Comparison of ENCODE assay signal across 9 mouse cellular contexts in genomic region chr4:119077084-119077682, GRCm38 (mm10). TPM values are rescaled to one million over a fixed set of nuclear protein-coding genes. Genes with fewer than 3 reads are reported as not detected.
DNase-seq lines count a peak whose midpoint lies in the region; ATAC-seq and TF ChIP-seq lines count a peak whose summit lies in the region.
"Had no signal": no experiment of that assay in that cellular context is flagged by ENCODE, and none has a peak within 500 bp of the region (broad histone marks: within the 10 kb centered on the region; RNA-seq: fewer than 3 reads in every experiment).

No protein-coding gene starts in this region.

- no peak overlapping the region for H3K4me2 ChIP-seq in kidney, embryonic 14.5 days (replicated peaks; ENCODE audit: low read depth, low read length)
- H3K4me2 ChIP-seq in heart, postnatal 0 days (ENCODE audit: low read depth, low read length) = no peak overlapping the region
- H3K4me2 ChIP-seq: neural tube, embryonic 12.5 days had no signal

- WGBS in kidney, embryonic 14.5 days = 49% methylated on average over 13 of the region's 13 CpGs
- 17% methylated on average over 13 of the region's 13 CpGs for WGBS in heart, postnatal 0 days

- TF ChIP-seq EP300 in heart, postnatal 0 days (IDR thresholded peaks at IDR 0.05; ENCODE audit: low read depth) = no peak

- H3K27ac ChIP-seq in kidney, embryonic 14.5 days (ENCODE audit: low read depth, low read length) = no peak overlapping the region
- peak overlapping the region; percentile 22 for H3K27ac ChIP-seq in heart, postnatal 0 days (ENCODE audit: low read depth)
- H3K27ac ChIP-seq: neural tube, embryonic 12.5 days had no signal

- H3K9me3 ChIP-seq in kidney, embryonic 14.5 days (ENCODE audit: control insufficient read depth, low read length) = 0 out of 2 replicates have a peak, but pooled peaks cover 2% of the 10 kb centered on the region
- no peaks in the 10 kb centered on the region for H3K9me3 ChIP-seq in heart, postnatal 0 days (replicated peaks; ENCODE audit: control insufficient read depth, low read length)
- H3K9me3 ChIP-seq: neural tube, embryonic 12.5 days had no signal

- H3K36me3 ChIP-seq in kidney, embryonic 14.5 days (ENCODE audit: control insufficient read depth, insufficient read depth, low read length) = no peaks in the 10 kb centered on the region
- H3K36me3 ChIP-seq in heart, postnatal 0 days (replicated peaks; ENCODE audit: control insufficient read depth, insufficient read depth, low read length) = no peaks in the 10 kb centered on the region
- H3K36me3 ChIP-seq: neural tube, embryonic 12.5 days had no signal

- peak; percentile 18 for DNase-seq in kidney, adult 18-20 months
- DNase-seq in NIH3T3 (ENCODE audit: low read depth) = peak; percentile 78
- peak; percentile 13 for DNase-seq in heart, postnatal 0 days (ENCODE audit: low spot score)
- DNase-seq in liver = peak; percentile 70
- DNase-seq in skeletal muscle tissue, adult 2 months (ENCODE audit: low read depth, low spot score) = peak; percentile 15
- no peak for DNase-seq in spleen, postnatal 10 days (ENCODE audit: low spot score in 2 of 2)

- TF ChIP-seq CTCF in heart, postnatal 0 days (IDR thresholded peaks at IDR 0.05; ENCODE audit: low read depth) = no peak

- peaks cover 9% of the 10 kb centered on the region; the same call in 1 of the 2 replicates for H3K4me1 ChIP-seq in kidney, embryonic 14.5 days (ENCODE audit: control insufficient read depth, insufficient read depth, low read length)
- peaks cover 22% of the 10 kb centered on the region; the same call in 1 of the 2 replicates for H3K4me1 ChIP-seq in heart, postnatal 0 days (ENCODE audit: control insufficient read depth, insufficient read depth)

- no peak overlapping the region for H3K4me3 ChIP-seq in kidney, embryonic 14.5 days (ENCODE audit: low read length)
- H3K4me3 ChIP-seq in heart, postnatal 0 days (ENCODE audit: low read depth, low read length) = no peak overlapping the region
- H3K4me3 ChIP-seq: neural tube, embryonic 12.5 days had no signal

- peaks cover 7% of the 10 kb centered on the region; the same call in 1 of the 2 replicates for H3K27me3 ChIP-seq in kidney, embryonic 14.5 days (ENCODE audit: control insufficient read depth, insufficient read depth, low read length)
- peaks cover under 1% of the 10 kb centered on the region; the same call in 1 of the 2 replicates for H3K27me3 ChIP-seq in heart, postnatal 0 days (ENCODE audit: control insufficient read depth, insufficient read depth, low read length)

- no peak for ATAC-seq in kidney, embryonic 14.5 days (ENCODE audit: low FRiP score, low TSS enrichment)
- ATAC-seq in common myeloid progenitor, adult 5-6 weeks (replicated peaks; ENCODE audit: low read depth, poor library complexity, severe bottlenecking) = peak; percentile 93
- peak; percentile 63 for ATAC-seq in heart, postnatal 0 days (ENCODE audit: insufficient read depth, low read depth)

- no peak overlapping the region for H3K9ac ChIP-seq in kidney, embryonic 14.5 days (ENCODE audit: low read depth, low read length)
- H3K9ac ChIP-seq in heart, postnatal 0 days (replicated peaks; ENCODE audit: low read depth, low read length) = no peak overlapping the region; the same call in 1 of the 2 replicates
- H3K9ac ChIP-seq: neural tube, embryonic 12.5 days had no signal

RNA-seq across cellular contexts. Expression of gene Slc2a1, which starts 31.3 kb away (rescaled TPM):
- 53.6 and 74.1 TPM in 2 replicates for polyA plus RNA-seq in kidney, embryonic 14.5 days (2014; fragmentation: Nextera tagmentation; extraction: Ambion mirVana)
- total RNA-seq in common myeloid progenitor, adult 5-6 weeks (2017) = 6.1 and 7.9 TPM in 2 replicates
- 93.0 and 120 TPM in 2 replicates for total RNA-seq in heart, postnatal 0 days (2014; rRNA removed; ENCODE audit: low replicate concordance)
- 19.0 and 19.7 TPM in 2 replicates for polyA plus RNA-seq in heart, postnatal 0 days (2015; fragmentation: Nextera tagmentation; extraction: Ambion mirVana)

Comparison
In these comparisons a context has a peak if more than half of its experiments do, and no peak if none do; other contexts are left out.
1. DNase-seq: peak in kidney, adult 18-20 months (single experiment), NIH3T3 (single experiment), heart, postnatal 0 days (single experiment), liver (single experiment) and skeletal muscle tissue, adult 2 months (single experiment); none in spleen, postnatal 10 days (0 of 2).
2. RNA of gene Slc2a1, which starts 31.3 kb away (total RNA-seq): 93.0 to 120 TPM in heart, postnatal 0 days; 6.1 to 7.9 TPM in common myeloid progenitor, adult 5-6 weeks; every median in the first group is over 10 times any median in the second.